Mouse (Mus musculus): ENCODE data around the gene Chsy1. TPM values are rescaled to one million over a fixed set of nuclear protein-coding genes. Genes with fewer than 3 reads are reported as not detected.

The Chsy1 gene
- polyA plus RNA-seq (2012; rRNA removed) = 10.4 TPM in 2 replicates

DNA sequence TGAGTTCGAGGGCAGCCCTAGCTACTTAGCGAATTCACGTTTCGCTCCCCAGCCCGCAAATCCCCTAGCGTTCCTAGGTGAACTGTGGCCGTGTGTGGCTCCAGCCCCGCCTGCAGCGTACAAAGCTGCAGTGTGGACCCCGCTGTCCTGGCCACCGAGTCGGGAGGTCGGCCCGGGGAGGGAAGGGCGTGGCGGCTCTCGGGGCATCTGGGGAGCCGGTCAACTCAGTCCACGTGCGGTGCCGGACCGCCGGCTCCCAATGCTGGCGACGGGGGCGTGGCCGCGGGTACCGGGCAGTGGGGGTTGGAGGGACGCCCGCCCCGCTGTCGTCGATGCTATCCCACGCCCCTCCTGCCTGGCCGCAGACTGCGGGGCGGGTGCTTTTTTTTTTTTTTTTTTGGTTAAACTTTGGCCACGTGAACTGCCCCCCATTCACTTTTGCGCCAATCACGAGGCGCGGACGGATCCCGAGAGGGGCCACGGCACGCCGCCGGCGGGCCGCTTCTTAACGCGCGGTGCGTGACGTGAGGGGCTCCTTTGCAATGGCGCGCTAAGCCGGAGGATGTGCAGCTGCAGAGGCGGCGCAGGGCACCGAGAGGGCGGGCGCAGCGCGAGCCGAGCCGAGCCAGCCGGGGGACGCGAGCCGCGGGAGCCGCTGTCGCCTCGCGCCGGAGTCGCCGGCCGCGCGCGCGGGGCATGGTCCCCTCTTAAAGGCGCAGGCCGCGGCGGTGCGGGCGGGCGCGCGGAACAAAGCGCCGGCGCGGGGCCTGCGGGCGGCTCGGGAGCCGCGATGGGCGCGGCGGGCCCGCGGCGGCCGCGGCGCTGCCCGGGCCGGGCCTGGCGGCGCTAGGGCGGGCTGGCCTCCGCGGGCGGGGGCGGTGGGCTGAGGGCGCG, at the start of gene Chsy1:
Gene Chsy1 (plus strand): TSS at position 555 of the 894 bp plus-strand sequence.
- DNase-seq (ENCODE audit: extremely low spot score in 1 of 2, low spot score in 1 of 2) = peak; percentile 60 to 93

DNA sequence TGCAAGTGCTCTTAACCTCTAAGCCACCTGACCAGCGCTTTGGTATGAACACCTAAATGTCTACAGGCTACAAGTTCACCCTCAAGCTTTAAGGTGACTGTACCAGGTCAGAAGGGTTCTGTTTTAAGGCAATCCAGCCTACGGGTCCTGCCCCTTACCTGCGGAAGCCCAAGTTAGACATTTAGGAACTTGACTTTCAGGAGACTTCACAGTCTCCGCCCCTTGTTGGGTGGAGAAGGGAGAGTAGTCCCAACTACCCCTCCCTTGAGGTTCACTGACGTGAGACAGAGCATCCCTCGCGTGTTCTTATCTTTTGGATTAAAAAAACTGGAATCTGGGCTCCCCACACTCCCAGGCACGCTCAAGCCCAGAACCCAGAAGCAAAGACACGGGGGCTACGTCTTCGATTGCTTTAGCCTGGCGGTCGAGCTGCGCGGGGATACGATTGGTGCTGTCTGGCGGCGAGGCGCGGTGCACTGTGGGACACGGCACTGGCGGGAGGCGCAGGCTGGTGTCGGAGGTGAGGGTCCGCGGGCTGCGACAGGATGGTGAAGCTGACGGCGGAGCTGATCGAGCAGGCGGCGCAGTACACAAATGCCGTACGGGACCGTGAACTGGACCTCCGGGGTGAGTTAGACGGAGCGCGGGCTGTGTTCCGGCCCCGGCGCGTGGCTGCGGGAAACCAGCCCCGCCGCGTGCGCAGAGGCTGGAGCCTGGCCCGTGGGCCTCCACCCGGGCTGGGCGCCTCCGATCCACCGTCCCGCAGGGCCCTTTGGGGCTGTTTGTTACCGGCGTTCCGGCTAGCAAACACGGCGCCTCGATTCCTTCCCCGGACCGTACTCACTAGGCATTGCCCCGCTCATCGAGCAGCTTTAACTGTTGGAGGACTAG, 49.0 kb upstream of the Chsy1 start:
- peak; percentile 68 to 87 for DNase-seq (ENCODE audit: extremely low spot score in 1 of 2, low spot score in 1 of 2)

DNA sequence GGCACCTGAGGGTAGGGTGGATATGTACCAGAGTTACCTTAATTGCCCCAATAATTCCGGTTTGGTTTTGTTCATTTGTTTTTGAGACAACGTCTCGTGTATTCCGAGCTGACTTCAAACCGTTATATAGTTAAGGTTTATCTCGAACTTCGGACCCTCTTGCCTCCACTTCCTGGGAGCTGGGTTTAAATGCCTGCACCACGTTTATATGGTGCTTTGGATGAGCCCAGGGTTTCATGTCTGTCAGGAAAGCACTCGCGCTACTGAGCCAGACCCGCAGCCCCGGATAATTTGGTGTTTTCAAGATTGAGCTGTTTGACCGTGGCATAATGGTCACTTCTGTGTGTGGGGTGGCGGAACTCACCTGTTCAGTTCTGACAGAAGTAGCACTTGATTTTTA, 48.3 kb upstream of the Chsy1 start:
- no peak for DNase-seq (ENCODE audit: extremely low spot score in 1 of 2, low spot score in 1 of 2)

DNA sequence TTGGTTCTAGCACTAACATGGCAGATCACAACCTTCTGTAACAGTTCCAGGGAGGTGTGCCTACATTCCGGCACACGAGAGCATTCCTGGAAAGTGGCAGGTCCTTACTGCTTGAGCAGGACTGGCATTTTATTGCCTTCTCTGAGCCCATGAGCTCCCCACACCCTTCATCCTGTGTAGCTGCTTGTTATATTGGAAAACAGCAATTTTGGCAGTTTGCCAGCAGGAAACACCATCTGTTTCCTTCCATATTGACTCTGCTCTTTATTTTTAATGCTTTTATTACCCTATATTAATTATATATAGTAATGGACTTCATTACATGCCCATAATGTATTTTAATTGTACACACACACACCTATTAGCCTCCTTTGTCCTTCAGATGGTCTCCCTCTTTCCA, 32.9 kb upstream of the Chsy1 start:
- DNase-seq (ENCODE audit: extremely low spot score in 1 of 2, low spot score in 1 of 2) = no peak

DNA sequence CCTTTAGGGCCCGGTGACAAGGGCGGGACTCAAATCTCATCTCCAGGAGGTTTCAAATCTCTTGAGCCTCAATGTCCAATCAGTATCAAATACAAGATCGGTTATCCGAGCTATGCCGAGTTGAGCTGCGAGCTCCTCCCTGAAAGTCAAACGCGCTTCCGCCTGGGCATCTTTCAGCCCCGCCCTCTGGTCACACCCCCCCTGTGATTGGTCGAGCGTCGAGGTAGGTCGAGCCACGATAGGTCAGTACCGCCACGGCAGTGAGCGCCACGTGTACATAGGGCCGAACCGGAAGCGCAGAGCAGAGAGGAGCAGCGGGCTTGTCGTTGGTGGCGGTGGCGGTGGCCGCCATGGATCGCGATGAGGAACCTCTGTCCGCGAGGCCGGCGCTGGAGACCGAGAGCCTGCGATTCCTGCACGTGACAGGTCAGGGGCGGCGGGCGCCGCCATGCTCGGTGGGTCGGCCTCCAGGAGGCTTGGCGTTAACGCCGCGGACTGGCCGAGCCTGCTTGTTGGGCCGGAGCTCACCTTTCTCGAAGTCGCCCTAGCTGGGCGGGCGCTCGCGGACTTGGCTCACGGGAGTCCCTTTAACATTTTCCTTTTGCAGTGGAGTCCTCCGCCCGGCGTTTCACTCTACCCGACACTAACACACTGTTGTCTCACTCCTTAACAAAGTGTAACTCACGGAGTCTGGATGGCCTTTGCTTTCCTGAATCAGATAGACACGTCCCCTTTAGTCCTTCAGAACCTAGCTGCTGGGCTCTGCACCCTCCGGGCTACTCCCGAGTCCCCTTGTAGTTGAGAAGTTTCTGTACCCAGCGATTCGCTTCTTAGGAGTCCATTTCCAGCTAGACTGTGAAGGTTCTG, 29.7 kb upstream of the Chsy1 start, which contains the start of gene Selenos:
Gene Selenos (plus strand): TSS at position 286 of the 867 bp plus-strand sequence.
- DNase-seq (ENCODE audit: extremely low spot score in 1 of 2, low spot score in 1 of 2) = peak; percentile 95 to 97

DNA sequence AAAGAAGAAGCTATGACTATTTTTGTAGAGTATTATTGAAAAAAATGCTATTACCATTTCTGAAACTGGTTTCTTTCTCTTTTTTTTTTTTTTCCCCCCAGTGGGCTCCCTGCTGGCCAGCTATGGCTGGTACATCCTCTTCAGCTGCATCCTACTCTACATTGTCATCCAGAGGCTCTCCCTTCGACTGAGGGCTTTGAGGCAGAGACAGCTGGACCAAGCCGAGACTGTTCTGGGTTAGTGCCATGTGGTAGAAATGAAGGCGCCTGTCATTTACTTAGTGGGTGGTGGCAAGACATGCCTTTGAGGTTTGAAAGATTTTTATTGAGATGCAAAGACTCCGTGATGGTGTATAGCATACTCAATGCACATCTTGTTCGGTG, 29.1 kb upstream of the Chsy1 start:
- DNase-seq (ENCODE audit: extremely low spot score in 1 of 2, low spot score in 1 of 2) = no peak

DNA sequence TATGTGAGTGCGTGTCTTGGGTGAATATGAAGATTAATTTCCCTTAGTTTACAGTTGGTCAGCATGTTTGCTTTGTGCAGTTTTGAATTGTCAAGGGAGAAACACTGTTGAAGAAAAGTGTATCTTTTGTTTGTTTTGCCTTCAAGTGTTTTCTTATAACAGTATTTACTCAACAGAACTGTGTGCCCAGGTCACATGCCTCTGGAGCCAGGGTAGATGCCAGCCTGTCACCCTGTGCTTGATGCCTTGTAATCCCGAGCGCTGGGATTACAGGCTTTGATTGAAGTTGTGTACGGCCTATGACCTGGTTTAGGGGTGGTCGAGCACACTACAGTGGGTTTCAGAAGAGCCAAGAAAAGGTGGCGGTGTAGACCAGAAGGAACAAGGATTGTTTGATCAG, 25.6 kb upstream of the Chsy1 start:
- no peak for DNase-seq (ENCODE audit: extremely low spot score in 1 of 2, low spot score in 1 of 2)

DNA sequence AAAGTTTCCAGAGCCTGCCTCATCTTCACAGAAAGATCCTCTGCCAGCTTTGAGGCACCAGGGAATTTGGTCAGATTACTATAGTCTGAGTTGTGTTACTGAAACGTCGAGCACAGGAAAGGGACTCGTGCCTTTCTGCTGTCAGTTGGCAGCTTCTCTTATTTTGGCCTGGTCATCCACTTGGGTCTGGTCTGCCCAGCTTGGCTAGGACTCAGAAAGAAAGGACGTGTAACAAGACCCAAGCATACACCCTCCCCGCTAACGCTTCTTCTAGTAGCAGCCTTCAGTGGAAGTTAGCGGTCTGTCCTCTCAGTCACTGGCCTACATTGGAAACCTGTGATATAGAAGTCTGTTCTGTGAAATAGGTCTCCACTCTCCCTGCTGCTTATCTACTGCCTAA, 24.8 kb upstream of the Chsy1 start:
- DNase-seq (ENCODE audit: extremely low spot score in 1 of 2, low spot score in 1 of 2) = no peak

DNA sequence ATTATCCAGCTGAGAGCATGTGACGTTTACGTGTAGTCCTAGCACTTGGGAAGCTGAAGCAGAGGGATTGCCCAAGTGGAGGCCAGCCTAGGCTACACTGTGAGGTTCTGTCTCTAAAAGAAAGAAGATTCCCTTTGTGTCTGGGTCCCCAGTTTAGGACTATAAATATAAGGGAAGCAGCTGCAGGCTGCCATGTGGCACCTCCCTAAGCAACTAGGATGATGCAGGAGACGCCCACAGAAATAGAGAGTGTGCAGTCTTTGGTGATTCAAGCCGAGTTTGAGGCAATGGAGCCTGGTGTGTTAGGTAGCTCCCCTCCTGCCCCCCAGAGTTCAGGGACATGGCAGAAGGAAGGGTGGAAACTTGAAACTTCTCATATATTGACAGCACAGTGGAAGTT, 21.7 kb upstream of the Chsy1 start:
- peak; percentile 59 to 71 for DNase-seq (ENCODE audit: extremely low spot score in 1 of 2, low spot score in 1 of 2)

DNA sequence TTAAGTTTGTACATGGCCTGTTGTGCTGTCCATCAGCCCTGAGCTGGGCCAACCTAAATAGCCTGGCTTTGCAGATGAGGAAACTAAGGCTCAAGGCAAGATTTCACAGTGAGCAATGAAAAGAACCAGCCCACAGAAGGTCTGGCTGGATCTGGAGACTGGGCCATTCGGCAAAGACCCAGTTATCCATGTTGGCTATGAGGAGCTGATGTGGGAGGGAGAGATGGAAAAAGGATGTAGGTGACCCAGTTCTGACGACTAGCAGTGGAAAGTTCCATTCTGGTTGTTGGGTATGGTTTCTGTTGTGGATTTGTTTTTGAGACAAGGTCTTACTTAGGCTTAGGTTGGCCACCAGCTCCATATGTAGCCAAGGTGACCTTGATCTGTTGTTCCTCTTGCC, 21.2 kb upstream of the Chsy1 start:
- peak in 1 of 2 experiments; percentile 43 for DNase-seq (ENCODE audit: extremely low spot score in 1 of 2, low spot score in 1 of 2)

DNA sequence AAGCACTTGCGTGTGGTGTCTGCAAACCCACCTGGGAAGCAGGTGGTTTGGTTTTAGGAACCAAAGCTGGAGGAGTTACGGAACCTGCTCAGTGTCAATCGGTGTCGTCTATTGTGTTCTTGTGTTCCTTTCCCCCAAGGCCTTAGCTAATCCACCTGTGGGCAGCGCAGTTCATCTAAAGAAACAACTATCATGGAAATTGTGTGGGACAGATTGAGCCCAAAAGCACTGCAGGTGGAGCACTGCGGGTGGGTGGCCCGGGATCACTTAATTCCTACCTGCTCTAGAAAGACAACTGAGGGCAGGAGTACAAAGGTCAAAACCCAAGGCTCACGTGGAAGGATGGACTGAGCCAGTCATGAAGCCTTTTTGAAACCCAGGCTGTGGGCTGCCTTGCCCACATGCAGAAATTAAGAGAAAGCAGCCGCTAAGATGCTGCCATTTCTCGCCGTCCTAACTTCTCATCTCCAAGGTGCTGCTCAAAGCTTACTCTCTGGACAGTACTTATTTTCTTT, 18.6 kb upstream of the Chsy1 start:
- DNase-seq (ENCODE audit: extremely low spot score in 1 of 2, low spot score in 1 of 2) = no peak

DNA sequence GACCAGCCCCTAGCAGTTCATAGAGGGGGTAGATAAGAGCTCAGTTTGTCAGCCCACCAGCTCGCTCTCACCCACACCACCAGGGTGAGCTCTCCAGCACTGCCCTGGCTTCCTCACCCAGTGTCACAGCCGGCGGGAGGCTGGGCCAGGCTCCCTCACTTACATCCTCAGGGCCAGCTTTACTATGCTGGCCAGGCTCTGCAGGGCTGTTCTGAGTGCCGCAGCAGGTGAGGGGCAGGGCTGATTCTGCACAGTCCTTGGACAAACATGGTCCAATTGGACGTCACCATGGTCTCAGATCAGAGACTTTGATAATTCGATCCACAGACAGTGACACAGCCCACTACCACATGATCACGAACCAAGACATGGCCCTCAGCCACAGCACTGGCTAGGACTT, 17.8 kb upstream of the Chsy1 start:
- no peak for DNase-seq (ENCODE audit: extremely low spot score in 1 of 2, low spot score in 1 of 2)

DNA sequence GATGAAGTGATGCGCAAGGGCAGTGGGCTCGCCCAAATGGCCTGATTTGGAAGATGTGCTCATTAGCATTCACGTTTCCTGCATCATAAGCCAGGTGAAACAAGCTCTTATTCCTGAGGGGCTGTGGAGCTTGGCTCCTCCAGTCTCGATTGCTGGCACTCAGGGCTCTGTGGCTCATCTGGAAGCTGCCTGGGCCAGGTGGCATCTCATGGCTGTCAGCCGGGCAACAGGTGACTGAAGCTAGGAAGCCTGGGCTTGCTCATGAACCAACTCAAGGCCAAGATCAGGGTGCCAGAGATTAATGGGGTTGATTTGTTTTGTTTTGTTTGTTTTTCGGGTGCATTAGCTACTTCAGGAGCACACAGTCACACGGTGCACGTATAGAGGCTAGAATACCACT, 16.7 kb upstream of the Chsy1 start:
- no peak for DNase-seq (ENCODE audit: extremely low spot score in 1 of 2, low spot score in 1 of 2)

DNA sequence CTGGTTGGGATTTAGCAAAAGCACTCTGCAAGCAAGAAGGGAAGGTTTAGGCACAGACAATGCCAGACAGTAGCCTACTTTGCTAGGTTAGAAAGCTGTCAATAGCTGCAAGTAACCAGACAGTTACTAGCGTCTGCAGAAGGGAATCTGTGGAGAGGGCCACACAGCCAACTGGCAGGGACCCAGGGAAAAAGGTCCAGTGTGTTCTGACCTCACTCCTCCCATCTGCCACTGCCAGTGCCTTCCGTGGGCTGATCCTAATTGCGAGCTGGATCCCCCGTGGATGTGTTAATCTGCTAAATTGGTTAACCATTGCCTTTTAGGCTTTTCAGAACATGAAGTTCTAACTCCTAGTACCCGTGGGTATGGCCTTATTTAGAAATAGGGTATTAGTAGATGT, 15.2 kb upstream of the Chsy1 start:
- no peak for DNase-seq (ENCODE audit: extremely low spot score in 1 of 2, low spot score in 1 of 2)

DNA sequence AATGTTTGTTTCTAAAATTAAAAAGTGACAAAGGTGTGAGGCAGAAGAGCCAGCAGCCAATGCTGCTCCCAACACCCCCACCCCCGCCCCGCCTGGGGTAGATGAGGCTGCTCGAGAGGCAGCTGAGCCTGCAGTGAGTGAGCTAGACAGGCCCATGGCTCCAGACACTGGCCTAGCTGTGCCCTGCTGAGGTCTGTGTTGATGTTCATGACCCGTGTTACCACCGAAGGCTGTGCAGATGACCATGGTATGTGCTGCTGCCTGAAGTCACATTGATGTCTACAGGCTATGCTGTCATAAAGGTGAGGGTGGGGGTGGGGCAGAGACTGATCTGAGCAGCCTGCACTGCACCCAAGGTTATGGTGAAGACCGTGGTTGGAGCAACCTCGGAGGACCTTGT, 10.5 kb upstream of the Chsy1 start:
- DNase-seq (ENCODE audit: extremely low spot score in 1 of 2, low spot score in 1 of 2) = no peak

DNA sequence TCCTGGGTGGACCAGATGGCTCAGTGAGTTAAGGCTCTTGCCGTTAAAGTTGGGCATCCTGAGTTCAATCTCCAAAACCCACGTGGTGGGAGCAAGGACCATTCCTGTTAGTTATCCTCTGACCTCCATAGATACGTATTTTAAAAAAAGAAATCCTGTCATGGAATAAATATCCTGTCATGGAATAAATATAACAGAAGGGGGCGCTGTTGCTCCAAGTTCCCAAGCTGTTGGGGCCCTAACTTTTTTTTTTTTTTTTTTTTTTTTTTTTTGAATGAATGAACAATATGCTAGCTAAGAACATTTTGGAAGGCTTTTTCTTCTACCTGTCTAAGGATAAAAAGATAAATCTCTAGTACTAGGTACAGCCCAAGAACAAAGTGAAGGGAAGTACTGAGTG, 7.4 kb upstream of the Chsy1 start:
- DNase-seq (ENCODE audit: extremely low spot score in 1 of 2, low spot score in 1 of 2) = peak in 1 of 2 experiments; percentile 78

DNA sequence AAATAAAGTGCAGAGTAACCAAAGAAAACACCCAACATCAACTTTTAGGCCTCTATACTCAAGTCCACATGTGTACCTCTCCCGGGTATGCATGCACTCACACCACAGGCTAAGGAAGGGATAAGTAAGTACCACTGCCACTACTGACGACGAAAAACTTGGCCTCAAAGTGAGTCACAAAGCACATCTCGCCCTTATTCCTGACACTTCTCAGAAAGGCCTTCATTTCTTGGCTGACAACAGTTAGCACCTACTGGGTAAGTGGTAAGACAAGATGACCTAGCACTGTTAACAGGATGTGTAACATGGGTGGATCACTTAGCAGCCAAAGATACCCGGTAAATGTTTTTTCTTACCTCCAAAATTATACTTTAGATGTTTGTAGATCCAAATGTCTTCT, 4.8 kb upstream of the Chsy1 start:
- no peak for DNase-seq (ENCODE audit: extremely low spot score in 1 of 2, low spot score in 1 of 2)

DNA sequence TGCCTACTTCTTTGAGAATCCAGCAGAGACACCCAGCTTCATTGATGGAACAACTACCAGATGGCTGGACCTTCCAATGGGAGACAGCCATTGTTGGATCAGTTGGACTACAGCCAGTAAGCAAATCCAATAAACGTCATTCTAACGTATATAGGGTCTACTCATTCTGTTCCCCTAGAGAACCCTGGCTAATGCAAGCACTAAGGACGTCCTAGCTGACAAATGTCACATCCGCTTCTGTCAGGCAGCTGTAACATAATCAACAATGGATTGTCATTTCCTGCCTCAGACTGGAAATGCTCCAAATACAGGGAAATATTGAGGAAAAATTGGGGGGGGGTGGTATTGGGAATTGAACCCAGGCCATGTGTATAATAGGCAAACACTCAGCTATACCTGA, 3.5 kb upstream of the Chsy1 start:
- DNase-seq (ENCODE audit: extremely low spot score in 1 of 2, low spot score in 1 of 2) = no peak

DNA sequence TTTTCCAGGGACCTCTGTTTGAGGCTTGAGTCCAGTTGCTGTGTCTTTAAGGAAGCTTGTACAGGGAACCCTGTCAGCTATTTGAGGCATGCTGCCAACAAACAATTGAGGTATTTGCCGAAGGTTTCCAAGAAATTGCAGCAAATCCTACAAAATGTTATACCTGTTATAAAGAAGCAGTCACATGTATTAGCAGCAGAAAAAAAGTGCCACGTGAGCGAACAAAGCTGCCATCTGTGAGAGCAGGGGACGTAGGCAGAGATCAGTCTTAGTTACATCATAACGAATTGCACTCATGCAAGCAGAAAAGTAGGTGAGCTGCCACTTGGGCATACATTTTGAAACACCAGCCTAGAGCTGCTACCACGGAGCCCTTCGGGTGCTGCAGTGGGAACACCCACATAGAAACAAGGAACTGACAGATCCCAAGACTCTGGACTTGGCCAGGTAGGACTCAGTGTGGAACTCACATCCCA, 2.7 kb upstream of the Chsy1 start:
- no peak for DNase-seq (ENCODE audit: extremely low spot score in 1 of 2, low spot score in 1 of 2)

DNA sequence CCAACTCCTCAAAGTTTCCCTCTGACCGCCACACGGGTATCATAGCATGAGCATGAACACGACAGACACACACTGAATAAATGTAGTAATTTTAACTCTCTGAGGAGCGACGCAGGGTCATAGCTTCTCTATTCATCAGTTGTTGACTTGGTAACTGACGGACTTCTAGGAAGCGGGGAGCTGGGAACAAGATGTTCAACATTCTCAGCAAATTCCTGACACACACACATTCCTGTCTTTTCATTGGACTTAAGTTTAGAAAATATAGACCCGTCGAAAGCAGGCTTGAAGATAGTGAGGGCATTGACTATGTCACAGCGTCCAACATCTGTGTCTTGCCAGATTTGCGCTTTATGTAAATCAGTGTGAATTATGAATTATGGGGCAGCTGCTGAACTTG, 2.1 kb upstream of the Chsy1 start:
- DNase-seq (ENCODE audit: extremely low spot score in 1 of 2, low spot score in 1 of 2) = no peak
